Mouse (Mus musculus) gastrocnemius, postnatal 25 days (tissue): ENCODE results near the gene Akna. TPM values are rescaled to one million over a fixed set of nuclear protein-coding genes. Genes with fewer than 3 reads are reported as not detected.

Source experiments
- DNase-seq: peaks from one replicate; pipeline ENCODE4 v3.0.0; 2022
- long read RNA-seq, 2 experiments: library from polyadenylated mRNA; stranded (forward); transcript quantifications; one replicate each; pipeline ENCODE4 v2.0.0; 2021
- total RNA-seq, 2 experiments: library from RNA; stranded (reverse); gene quantifications; 1 replicate in 1 of 2; 2 replicates in 1 of 2; pipeline ENCODE4 v1.2.3; 2021

Akna gene
- 1 to 10 TPM; 1.1 to 1.4 TPM for total RNA-seq
- long read RNA-seq, experiment 1, full-length matches to known transcripts = 1 of 1 reads
- long read RNA-seq, experiment 1, partial matches to known transcripts = 0 of 1 reads
- long read RNA-seq, experiment 1, other reads (novel, unspliced or antisense) = 0 of 1 reads
- long read RNA-seq, experiment 2, partial matches to known transcripts = 0 of 1 reads
- long read RNA-seq, experiment 2, other reads (novel, unspliced or antisense) = 1 of 1 reads

- DNase-seq = peak; percentile 91
These were observed at the start of gene Akna for GRCm38 (mm10) chr4:63403040-63403959. TSS of gene Akna (minus strand) at chr4:63403354.

GRCm38 (mm10) chr4:63452555-63452954 is 49.4 kb upstream of the Akna start:
- DNase-seq = no peak

GRCm38 (mm10) chr4:63450551-63450950 is 47.4 kb upstream of the Akna start:
- DNase-seq = no peak

- DNase-seq = no peak
These were observed 41.4 kb upstream of the Akna start for GRCm38 (mm10) chr4:63444362-63445066.

GRCm38 (mm10) chr4:63443101-63443500 is 39.9 kb upstream of the Akna start:
- DNase-seq = no peak

- no peak for DNase-seq
These were observed 38.5 kb upstream of the Akna start for GRCm38 (mm10) chr4:63441616-63442015.

- no peak for DNase-seq
These were observed 37.1 kb upstream of the Akna start for GRCm38 (mm10) chr4:63440262-63440661.

DNA sequence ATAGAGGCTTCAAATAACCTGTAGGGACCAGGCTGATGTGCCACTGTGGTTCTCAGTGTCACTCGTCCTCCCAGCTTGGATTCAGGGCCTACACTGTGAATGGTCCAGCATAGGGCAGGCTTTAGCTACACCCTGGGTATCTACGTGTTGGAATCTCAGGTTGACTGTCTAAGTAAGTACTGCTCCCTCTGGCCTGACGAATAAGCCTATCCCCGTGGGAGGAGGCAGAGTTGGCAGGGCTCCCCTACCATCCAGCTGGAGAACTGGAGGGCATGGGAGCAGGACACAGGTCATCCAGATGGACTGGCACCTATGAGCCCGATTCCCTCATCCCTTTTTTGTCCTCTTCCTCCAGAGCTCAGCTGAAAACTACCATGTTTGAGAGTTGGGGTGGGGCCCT is 34.8 kb upstream of the Akna start:
- no peak for DNase-seq

GRCm38 (mm10) chr4:63437119-63437815 is 34.1 kb upstream of the Akna start:
- DNase-seq = no peak

- DNase-seq = no peak
These were observed 32.2 kb upstream of the Akna start for GRCm38 (mm10) chr4:63435402-63435801.

GRCm38 (mm10) chr4:63431098-63431497 is 27.9 kb upstream of the Akna start:
- DNase-seq = no peak

DNA sequence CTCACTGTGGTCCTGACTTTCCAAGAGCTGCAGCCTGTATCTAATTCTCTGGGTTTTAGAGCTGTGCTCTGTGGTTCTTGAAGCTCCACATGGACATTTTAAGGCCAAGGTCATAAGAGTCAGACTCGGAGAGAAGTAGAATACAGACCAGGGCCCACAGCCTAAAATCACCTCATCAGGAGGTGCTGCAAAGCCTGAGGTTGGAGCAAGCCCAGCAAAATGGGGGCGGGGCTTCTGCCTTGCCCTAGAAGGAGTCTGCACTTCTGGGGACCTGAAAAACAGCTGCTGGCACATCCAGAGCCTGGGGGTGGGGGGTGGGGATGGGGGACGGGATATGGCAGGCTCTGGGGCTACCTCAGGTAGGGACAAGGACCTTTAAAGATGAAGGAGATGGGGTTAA is 27.2 kb upstream of the Akna start:
- no peak for DNase-seq

DNA sequence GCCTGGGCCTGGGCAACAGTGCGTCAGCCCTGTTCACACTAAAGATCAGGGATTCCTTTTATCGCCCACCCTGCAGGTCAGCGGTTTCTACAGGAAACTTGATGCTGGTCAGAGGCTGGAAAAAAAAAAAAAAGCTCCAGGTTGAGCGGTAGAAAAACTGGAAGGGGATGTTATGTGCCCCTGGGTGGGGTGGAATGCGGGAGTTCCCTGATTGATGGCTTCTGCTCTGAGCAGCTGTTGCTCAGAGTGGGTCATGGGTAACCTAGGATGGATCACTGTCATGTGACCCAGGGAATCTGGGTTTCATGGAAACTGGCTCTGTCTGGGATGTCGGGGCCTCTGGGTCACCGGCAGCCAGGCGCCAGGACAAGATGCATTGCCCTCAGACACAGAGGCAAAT is 23.2 kb upstream of the Akna start:
- no peak for DNase-seq

- no peak for DNase-seq
These were observed 20.7 kb upstream of the Akna start for GRCm38 (mm10) chr4:63423811-63424210.

- DNase-seq = no peak
These were observed 20.1 kb upstream of the Akna start for GRCm38 (mm10) chr4:63423231-63423630.

DNA sequence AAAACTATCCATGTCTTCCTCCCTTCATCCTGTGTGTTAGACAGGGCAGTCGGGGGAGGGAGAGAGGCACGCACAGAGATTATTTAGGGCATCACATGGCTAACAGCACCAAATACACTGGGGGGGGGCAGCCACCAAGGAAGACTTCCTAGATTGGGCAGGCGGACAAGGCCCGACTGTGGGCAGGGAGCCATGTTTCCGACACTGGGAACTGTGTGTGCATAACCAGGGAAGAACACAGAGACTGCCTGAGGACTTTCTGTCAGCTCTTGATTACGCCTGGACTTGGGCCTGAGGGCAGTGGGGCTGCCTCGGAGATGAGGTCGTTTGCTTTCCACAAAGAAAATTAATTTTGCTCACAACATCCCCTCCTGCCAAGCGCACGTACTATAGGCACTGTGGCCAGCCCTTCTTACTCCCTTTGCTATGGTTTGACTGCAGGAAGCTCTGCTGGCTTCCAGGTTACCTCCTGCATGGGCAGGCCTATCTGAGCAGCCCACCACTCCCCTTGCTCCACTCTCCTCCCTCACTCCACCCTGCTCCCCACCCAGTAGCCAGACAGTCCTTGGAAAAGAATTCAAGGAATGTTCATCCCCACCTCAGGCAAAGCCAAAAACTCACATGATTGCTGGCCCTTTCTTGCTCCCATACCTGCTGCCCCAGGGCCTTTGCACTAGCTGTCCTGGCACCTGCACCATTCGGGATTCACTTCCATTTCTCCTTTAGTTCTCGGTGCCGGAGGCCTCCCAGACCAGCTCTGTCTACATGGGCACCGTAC is 17.2 kb upstream of the Akna start:
- no peak for DNase-seq

- DNase-seq = no peak
These were observed 15.1 kb upstream of the Akna start for GRCm38 (mm10) chr4:63418270-63418669.

- DNase-seq = peak; percentile 44
These were observed 14.3 kb upstream of the Akna start for GRCm38 (mm10) chr4:63417318-63417957.

DNA sequence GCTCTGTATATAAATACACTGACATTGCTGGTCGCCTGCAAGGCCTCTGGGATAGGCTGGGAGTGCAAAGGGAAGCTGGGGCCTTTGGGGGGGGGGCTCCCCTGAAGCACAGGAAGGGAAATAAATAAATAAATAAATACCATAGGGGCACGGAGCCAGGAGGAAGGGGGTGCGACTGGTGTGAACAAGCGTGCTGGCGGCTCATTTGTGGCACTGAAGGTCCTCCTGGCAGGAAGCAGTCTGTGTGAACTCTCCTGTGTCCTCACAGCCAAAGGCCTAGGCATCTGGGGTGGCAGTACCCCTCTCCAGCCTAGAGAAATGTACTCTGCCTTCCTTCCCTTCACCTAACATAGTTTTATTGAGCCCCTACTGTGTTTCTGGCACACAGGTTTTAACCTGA is 11.8 kb upstream of the Akna start:
- no peak for DNase-seq

DNA sequence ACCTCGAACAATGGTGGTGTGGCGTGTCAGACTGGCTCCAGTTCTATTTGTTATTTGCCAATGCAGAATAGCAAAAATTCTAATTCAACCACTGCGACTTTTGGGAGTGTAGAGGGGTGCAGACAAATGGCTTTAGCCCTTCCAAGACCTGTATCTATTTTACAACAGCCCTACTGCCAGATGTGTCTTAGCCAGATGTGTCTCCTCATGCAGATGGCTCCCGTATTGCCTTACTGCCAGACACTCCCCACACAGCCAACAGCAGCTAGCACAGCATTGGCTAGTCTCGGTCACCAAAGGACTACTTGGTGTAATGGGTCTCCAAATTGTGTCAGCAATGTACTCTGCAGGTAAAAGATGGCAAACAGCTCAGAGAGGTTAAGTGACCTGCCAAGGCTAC is 8.1 kb upstream of the Akna start:
- DNase-seq = no peak

GRCm38 (mm10) chr4:63410583-63410934 is 7.4 kb upstream of the Akna start:
- DNase-seq = peak; percentile 94
